Mouse (Mus musculus): ENCODE results near the gene Fgfr2. TPM values are rescaled to one million over a fixed set of nuclear protein-coding genes. Genes with fewer than 3 reads are reported as not detected.

Fgfr2 gene
- total RNA-seq, 2 experiments from 2014 or later, result 47.6 to 49.5 TPM

DNA sequence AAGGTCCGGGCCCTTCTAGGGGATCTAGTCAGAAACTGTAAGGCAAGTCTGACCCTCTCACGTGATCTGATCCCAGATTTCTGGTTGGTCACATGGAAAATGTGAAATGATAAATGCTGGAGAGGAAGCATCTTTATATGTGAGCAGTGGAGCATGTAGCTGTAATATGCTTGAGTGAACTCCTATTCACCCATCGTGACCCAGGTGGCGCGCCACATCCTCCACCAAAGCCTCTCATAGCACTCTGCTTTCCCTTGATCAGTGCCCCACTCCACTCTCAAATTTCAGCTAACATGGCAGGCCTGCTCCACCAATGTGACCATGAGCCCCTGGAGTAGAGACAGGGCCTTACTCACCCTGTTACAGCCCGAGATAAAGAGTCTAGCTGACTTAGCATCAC lies 685.1 kb downstream of the Fgfr2 start:
- no peak for DNase-seq (ENCODE audit: low spot score in 2 of 2)
- no peak for TF ChIP-seq CTCF (conservative IDR thresholded peaks at IDR 0.05)

DNA sequence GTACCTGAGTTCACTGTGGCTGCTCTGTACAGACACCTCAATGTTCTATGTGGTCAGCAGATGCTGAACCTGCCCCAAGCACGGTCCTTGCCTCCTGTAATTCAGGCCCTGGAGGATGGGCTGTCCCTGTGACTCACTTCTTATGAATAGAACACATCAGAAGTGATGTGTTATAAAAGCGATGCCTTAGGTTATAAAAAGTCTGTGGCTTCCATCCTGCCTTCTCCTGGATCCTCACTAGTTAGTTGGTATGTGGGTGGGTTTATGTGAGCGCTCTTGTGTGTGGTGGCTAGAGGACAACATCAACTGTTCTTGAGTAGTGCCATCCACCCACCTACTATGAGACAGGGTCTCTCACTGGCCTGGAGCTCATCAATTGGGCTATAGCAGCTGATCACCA lies 685.7 kb downstream of the Fgfr2 start:
- no peak for DNase-seq (ENCODE audit: low spot score in 2 of 2)
- Histone ChIP-seq H3K4me3 (no peak overlapping the region), H3K27ac (no peak overlapping the region)
- no peak for TF ChIP-seq CTCF (conservative IDR thresholded peaks at IDR 0.05)

More for the DNA sequence above, 685.1 kb downstream of the Fgfr2 start:
- Histone ChIP-seq H3K4me3 (no peak overlapping the region), H3K27ac (no peak overlapping the region)

GRCm38 (mm10) chr7:132435486-132436055 lies 687.6 kb downstream of the Fgfr2 start:
- Histone ChIP-seq H3K4me3 (no peak overlapping the region), H3K27ac (no peak overlapping the region)
- DNase-seq (ENCODE audit: low spot score in 2 of 2), result no peak
- no peak for TF ChIP-seq CTCF (conservative IDR thresholded peaks at IDR 0.05)

- Histone ChIP-seq H3K27ac (peak overlapping the region; percentile 10; the same call in 1 of the 2 replicates), H3K4me3 (no peak overlapping the region)
- DNase-seq (ENCODE audit: low spot score in 2 of 2), result no peak
- TF ChIP-seq CTCF (conservative IDR thresholded peaks at IDR 0.05), result no peak
Measured at GRCm38 (mm10) chr7:132429324-132429723, 693.8 kb downstream of the Fgfr2 start.

DNA sequence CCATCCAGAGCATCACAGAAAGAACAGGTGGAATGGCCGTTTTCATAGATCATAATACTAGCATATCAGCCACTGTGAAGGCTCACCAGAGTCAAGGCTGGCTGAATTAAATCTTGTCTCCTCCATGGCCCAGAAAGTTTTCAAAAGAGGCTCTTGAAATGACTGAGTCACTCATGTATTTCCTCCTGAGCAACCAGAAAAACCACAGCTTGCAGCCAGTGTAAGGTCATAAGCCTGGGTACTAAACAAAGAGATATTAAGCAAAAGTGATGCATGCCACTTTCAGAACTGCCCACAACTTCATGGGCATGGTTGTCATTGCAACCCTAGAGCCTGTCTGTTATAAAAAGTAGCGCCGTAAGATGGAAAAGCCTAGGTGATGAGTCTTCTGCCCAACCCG lies 694.8 kb downstream of the Fgfr2 start:
- H3K4me3 ChIP-seq, result no peak overlapping the region
- no peak for TF ChIP-seq CTCF (conservative IDR thresholded peaks at IDR 0.05)

GRCm38 (mm10) chr7:132426069-132426468 lies 697.1 kb downstream of the Fgfr2 start:
- Histone ChIP-seq H3K27ac (no peak overlapping the region), H3K4me3 (no peak overlapping the region)
- DNase-seq (ENCODE audit: low spot score in 2 of 2), result no peak
- TF ChIP-seq CTCF (conservative IDR thresholded peaks at IDR 0.05), result no peak

More for the DNA sequence above, 694.8 kb downstream of the Fgfr2 start:
- no peak for DNase-seq (ENCODE audit: low spot score in 2 of 2)
- H3K27ac ChIP-seq, result no peak overlapping the region

GRCm38 (mm10) chr7:132425364-132425999 lies 697.7 kb downstream of the Fgfr2 start:
- no peak for DNase-seq (ENCODE audit: low spot score in 2 of 2)
- no peak for TF ChIP-seq CTCF (conservative IDR thresholded peaks at IDR 0.05)

DNA sequence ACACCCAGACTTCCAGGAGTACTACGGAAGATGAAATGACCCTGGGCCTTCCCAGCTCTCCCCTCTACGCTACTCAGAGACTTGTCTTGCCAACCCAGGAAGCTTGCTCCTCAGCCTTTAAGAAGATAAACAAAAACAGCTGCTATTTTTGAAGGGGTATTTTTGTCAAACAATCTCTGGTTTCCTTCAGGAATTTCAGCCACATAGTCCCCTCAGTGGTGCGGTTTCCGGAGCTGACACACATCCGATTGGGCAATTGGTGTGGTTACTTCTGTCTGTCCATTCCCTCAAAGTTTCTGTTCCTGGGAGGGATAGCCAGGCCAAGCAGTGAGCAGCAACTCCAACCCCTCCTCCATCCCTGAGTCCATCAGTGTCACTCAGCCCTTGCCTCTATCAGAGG lies 699.6 kb downstream of the Fgfr2 start:
- no peak for DNase-seq (ENCODE audit: low spot score in 2 of 2)
- H3K4me3 ChIP-seq, result no peak overlapping the region
- H3K27ac ChIP-seq, result no peak overlapping the region
- no peak for TF ChIP-seq CTCF (conservative IDR thresholded peaks at IDR 0.05)

More at GRCm38 (mm10) chr7:132425364-132425999, 697.7 kb downstream of the Fgfr2 start:
- no peak overlapping the region for H3K27ac ChIP-seq
- H3K4me3 ChIP-seq, result no peak overlapping the region

GRCm38 (mm10) chr7:132419378-132420255 lies 703.5 kb downstream of the Fgfr2 start:
- no peak overlapping the region for H3K4me3 ChIP-seq
- TF ChIP-seq CTCF (conservative IDR thresholded peaks at IDR 0.05), result no peak
- no peak overlapping the region for H3K27ac ChIP-seq
- DNase-seq (ENCODE audit: low spot score in 2 of 2), result no peak

GRCm38 (mm10) chr7:132416866-132417265 lies 706.3 kb downstream of the Fgfr2 start:
- no peak overlapping the region for H3K4me3 ChIP-seq
- no peak for DNase-seq (ENCODE audit: low spot score in 2 of 2)
- H3K27ac ChIP-seq, result no peak overlapping the region
- TF ChIP-seq CTCF (conservative IDR thresholded peaks at IDR 0.05), result no peak

DNA sequence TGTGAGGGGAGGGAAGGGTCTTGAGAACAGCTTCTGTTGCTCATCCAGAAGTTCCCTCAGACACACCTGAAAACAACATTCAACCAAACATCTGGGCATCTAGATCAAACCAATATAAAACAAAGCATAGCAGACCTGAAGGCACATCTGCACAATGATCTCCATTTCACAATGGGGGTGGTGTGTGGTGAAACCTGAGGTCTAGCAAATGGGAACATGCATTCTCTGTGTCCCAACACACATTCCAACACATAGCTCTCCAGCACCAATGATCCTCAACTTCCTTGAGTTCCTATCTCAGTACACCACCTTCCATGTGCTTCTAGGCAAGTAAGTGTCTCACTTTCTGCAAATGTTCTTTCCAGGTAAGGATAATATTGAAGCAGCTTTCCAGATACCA lies 707.3 kb downstream of the Fgfr2 start:
- DNase-seq (ENCODE audit: low spot score in 2 of 2), result no peak
- Histone ChIP-seq H3K27ac (no peak overlapping the region), H3K4me3 (no peak overlapping the region)
- no peak for TF ChIP-seq CTCF (conservative IDR thresholded peaks at IDR 0.05)

DNA sequence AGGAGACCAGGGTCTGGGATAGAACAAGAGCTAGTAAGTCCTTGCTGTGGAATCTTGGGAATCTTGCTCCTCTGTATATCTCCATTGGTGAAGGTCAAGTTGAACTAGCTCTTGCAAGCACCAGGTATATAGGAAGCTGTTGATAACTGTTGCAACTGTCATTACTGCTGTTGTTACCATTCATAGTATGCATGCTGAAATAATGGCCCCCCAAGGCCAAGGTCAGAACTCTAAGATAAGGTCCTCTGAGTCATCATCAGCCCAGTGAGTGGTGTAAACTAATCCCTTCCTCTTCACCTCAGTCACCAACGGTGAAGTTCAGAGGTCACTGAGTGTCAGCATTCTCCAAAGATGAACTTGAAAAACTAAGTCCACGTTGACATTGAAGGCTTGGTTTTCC lies 710.6 kb downstream of the Fgfr2 start:
- no peak for DNase-seq (ENCODE audit: low spot score in 2 of 2)
- Histone ChIP-seq H3K27ac (peak overlapping the region; percentile 6; the same call in 1 of the 2 replicates), H3K4me3 (no peak overlapping the region)
- TF ChIP-seq CTCF (conservative IDR thresholded peaks at IDR 0.05), result no peak

- no peak for TF ChIP-seq CTCF (conservative IDR thresholded peaks at IDR 0.05)
Measured at GRCm38 (mm10) chr7:132411708-132412107, 711.4 kb downstream of the Fgfr2 start.

More at GRCm38 (mm10) chr7:132411708-132412107, 711.4 kb downstream of the Fgfr2 start:
- no peak overlapping the region for H3K4me3 ChIP-seq
- no peak for DNase-seq (ENCODE audit: low spot score in 2 of 2)
- H3K27ac ChIP-seq, result no peak overlapping the region
